Mouse (Mus musculus): ENCODE measurements around the gene Camk2g. TPM values are rescaled to one million over a fixed set of nuclear protein-coding genes. Genes with fewer than 3 reads are reported as not detected.

Camk2g gene
- total and polyA plus RNA-seq, 3 experiments, result 15.7 to 33.1 (median 18.5) TPM

GRCm38 (mm10) chr14:20693589-20694101 is 100.2 kb downstream of the Camk2g start:
- Histone ChIP-seq H3K9ac (ENCODE audit: insufficient read depth, low read depth) (no peak overlapping the region), H3K36me3 (replicated peaks in 1 of 2; ENCODE audit: control insufficient read depth in 1 of 2, insufficient read depth in 1 of 2, low read length in 1 of 2) (peaks cover 51 to 88% of the 10 kb centered on the region in 2 experiments), H3K4me3 (replicated peaks in 1 of 3; ENCODE audit: low read depth in 2 of 3, low read length in 2 of 3, poor library complexity in 1 of 3) (no peak overlapping the region), H3K4me2 (ENCODE audit: insufficient read depth, low read depth, poor library complexity, severe bottlenecking) (no peak overlapping the region), H3K27ac (ENCODE audit: insufficient read depth, low read depth) (peak overlapping the region; percentile 87), H3K9me3 (replicated peaks; ENCODE audit: low read length) (no peaks in the 10 kb centered on the region), H3K27me3 (replicated peaks) (no peaks in the 10 kb centered on the region), H3K4me1 (ENCODE audit: control insufficient read depth in 1 of 2, insufficient read depth in 2 of 2) (peaks cover 18 to 44% of the 10 kb centered on the region in 2 experiments), H3K79me2 (replicated peaks; ENCODE audit: control insufficient read depth, extremely low read depth, insufficient read depth, poor library complexity, severe bottlenecking) (peaks cover 33% of the 10 kb centered on the region)
- no peak for DNase-seq (ENCODE audit: extremely low read depth)
- in situ Hi-C loops (cut with MboI; ENCODE audit: low pct_ligation_motif_present, low pct_unique_long_range_greater_than_20kb, low sequenced_read_pairs) (no loop called here), dilution Hi-C loops (cut with MboI; ENCODE audit: extremely low pct_ligation_motif_present, extremely low pct_unique_long_range_greater_than_20kb, low sequenced_read_pairs) (no loop called here)
- no peak for TF ChIP-seq USF1 (IDR thresholded peaks at IDR 0.05; ENCODE audit: low read depth, low read length)
- no peak for TF ChIP-seq SMC3 (IDR thresholded peaks at IDR 0.05; ENCODE audit: low read depth, low read length)
- no peak for TF ChIP-seq HCFC1 (IDR thresholded peaks at IDR 0.05; ENCODE audit: low read depth, low read length)
- no peak for TF ChIP-seq RAD21 (IDR thresholded peaks at IDR 0.05; ENCODE audit: low read depth, low read length)
- no peak for TF ChIP-seq TBP (conservative IDR thresholded peaks at IDR 0.05; ENCODE audit: low read depth, low read length)
- TF ChIP-seq ZNF384 (IDR thresholded peaks at IDR 0.05; ENCODE audit: low read depth, low read length), result no peak
- TF ChIP-seq POLR2AphosphoS2 (IDR thresholded peaks at IDR 0.05; ENCODE audit: low read depth, low read length), result peak; percentile 40; the same call in 1 of the 2 replicates
- no peak for TF ChIP-seq MEF2A (IDR thresholded peaks at IDR 0.05; ENCODE audit: borderline replicate concordance, low read depth, low read length)
- no peak for TF ChIP-seq EP300 (IDR thresholded peaks at IDR 0.05; ENCODE audit: low read length)

GRCm38 (mm10) chr14:20691772-20692171 is 102.1 kb downstream of the Camk2g start:
- DNase-seq (ENCODE audit: extremely low read depth), result no peak
- Histone ChIP-seq H3K9ac (ENCODE audit: insufficient read depth, low read depth) (no peak overlapping the region), H3K79me2 (replicated peaks; ENCODE audit: control insufficient read depth, extremely low read depth, insufficient read depth, poor library complexity, severe bottlenecking) (peaks cover 15% of the 10 kb centered on the region), H3K4me2 (ENCODE audit: insufficient read depth, low read depth, poor library complexity, severe bottlenecking) (no peak overlapping the region), H3K4me1 (ENCODE audit: control insufficient read depth in 1 of 2, insufficient read depth in 2 of 2) (peaks cover 18 to 27% of the 10 kb centered on the region in 2 experiments), H3K9me3 (replicated peaks; ENCODE audit: low read length) (no peaks in the 10 kb centered on the region), H3K36me3 (replicated peaks in 1 of 2; ENCODE audit: control insufficient read depth in 1 of 2, insufficient read depth in 1 of 2, low read length in 1 of 2) (peaks cover 69 to 91% of the 10 kb centered on the region in 2 experiments), H3K4me3 (replicated peaks in 1 of 3; ENCODE audit: low read depth in 2 of 3, low read length in 2 of 3, poor library complexity in 1 of 3) (no peak overlapping the region), H3K27me3 (replicated peaks) (no peaks in the 10 kb centered on the region), H3K27ac (ENCODE audit: insufficient read depth, low read depth) (no peak overlapping the region)
- dilution Hi-C loops (cut with MboI; ENCODE audit: extremely low pct_ligation_motif_present, extremely low pct_unique_long_range_greater_than_20kb, low sequenced_read_pairs), result no loop called here
- in situ Hi-C loops (cut with MboI; ENCODE audit: low pct_ligation_motif_present, low pct_unique_long_range_greater_than_20kb, low sequenced_read_pairs), result no loop called here
- TF ChIP-seq JUND (conservative IDR thresholded peaks at IDR 0.05; ENCODE audit: low read depth, low read length) (no peak), HCFC1 (IDR thresholded peaks at IDR 0.05; ENCODE audit: low read depth, low read length) (no peak)

GRCm38 (mm10) chr14:20689009-20689408 is 104.9 kb downstream of the Camk2g start:
- no peak overlapping the region for H3K4me2 ChIP-seq (ENCODE audit: insufficient read depth, low read depth, poor library complexity, severe bottlenecking)
- peaks cover 3% of the 10 kb centered on the region; the same call in 1 of the 2 replicates for H3K79me2 ChIP-seq (replicated peaks; ENCODE audit: control insufficient read depth, extremely low read depth, insufficient read depth, poor library complexity, severe bottlenecking)
- H3K4me1 ChIP-seq (ENCODE audit: control insufficient read depth in 1 of 2, insufficient read depth in 2 of 2), result peaks cover 7 to 8% of the 10 kb centered on the region in 2 experiments
- H3K4me3 ChIP-seq (replicated peaks in 1 of 3; ENCODE audit: low read depth in 2 of 3, low read length in 2 of 3, poor library complexity in 1 of 3), result no peak overlapping the region
- H3K36me3 ChIP-seq (replicated peaks in 1 of 2; ENCODE audit: control insufficient read depth in 1 of 2, insufficient read depth in 1 of 2, low read length in 1 of 2), result peaks cover 94 to 98% of the 10 kb centered on the region in 2 experiments
- H3K27ac ChIP-seq (ENCODE audit: insufficient read depth, low read depth), result no peak overlapping the region
- no peak for TF ChIP-seq POLR2A (IDR thresholded peaks at IDR 0.05; ENCODE audit: low read depth, low read length)
- TF ChIP-seq USF1 (IDR thresholded peaks at IDR 0.05; ENCODE audit: low read depth, low read length), result no peak
- no peak for TF ChIP-seq BHLHE40 (IDR thresholded peaks at IDR 0.05; ENCODE audit: low read depth, low read length)
- no peak for TF ChIP-seq CHD2 (IDR thresholded peaks at IDR 0.05; ENCODE audit: low read length)
- no peak for TF ChIP-seq ZKSCAN1 (IDR thresholded peaks at IDR 0.05; ENCODE audit: borderline replicate concordance, low read depth, low read length)
- TF ChIP-seq UBTF (IDR thresholded peaks at IDR 0.05; ENCODE audit: low read depth, low read length), result no peak
- TF ChIP-seq SMC3 (IDR thresholded peaks at IDR 0.05; ENCODE audit: low read depth, low read length), result no peak
- TF ChIP-seq RAD21 (IDR thresholded peaks at IDR 0.05; ENCODE audit: low read depth, low read length), result no peak
- TF ChIP-seq JUND (conservative IDR thresholded peaks at IDR 0.05; ENCODE audit: low read depth, low read length), result no peak
- DNase-seq (ENCODE audit: extremely low read depth), result no peak
- dilution Hi-C loops (cut with MboI; ENCODE audit: extremely low pct_ligation_motif_present, extremely low pct_unique_long_range_greater_than_20kb, low sequenced_read_pairs) (no loop called here), in situ Hi-C loops (cut with MboI; ENCODE audit: low pct_ligation_motif_present, low pct_unique_long_range_greater_than_20kb, low sequenced_read_pairs) (no loop called here)
- no peak overlapping the region for H3K9ac ChIP-seq (ENCODE audit: insufficient read depth, low read depth)
- H3K9me3 ChIP-seq (replicated peaks; ENCODE audit: low read length), result no peaks in the 10 kb centered on the region
- H3K27me3 ChIP-seq (replicated peaks), result no peaks in the 10 kb centered on the region
